Mouse (Mus musculus) limb, embryonic 11.5 days (tissue): ENCODE measurements around the gene Gm9758. TPM values are rescaled to one million over a fixed set of nuclear protein-coding genes. Genes with fewer than 3 reads are reported as not detected.
"Not testable (repeated sequence)": the region's sequence is repeated elsewhere in the genome, so short reads cannot be mapped to it uniquely, and the experiment has no call there.

Experiments used
- ATAC-seq: fragments of 200-750 bp; cut with Nextera tagmentation; 2 replicates; pipeline ENCODE4 v1.8.0; 2017; ENCODE audit warnings: low read depth; ENCODE audit not compliant: insufficient number of reproducible peaks, low FRiP score, low TSS enrichment
- DNase-seq: peaks from one replicate; pipeline ENCODE4 v3.0.0-alpha.2; 2015; ENCODE audit warnings: low spot score
- H3K27ac ChIP-seq: fragments of 300-500 bp; sonication (generic); replicated peaks from 2 replicates; pipeline ENCODE4 v1.5.1; 2014; ENCODE audit warnings: low read depth, mild to moderate bottlenecking, low read length
- H3K27me3 ChIP-seq: fragments of 300-500 bp; sonication (generic); 2 replicates; pipeline ENCODE4 v1.6.1; 2014; ENCODE audit warnings: mild to moderate bottlenecking, low read length, mixed read lengths; ENCODE audit not compliant: control insufficient read depth, insufficient read depth
- H3K36me3 ChIP-seq: fragments of 300-500 bp; sonication (generic); 2 replicates; pipeline ENCODE4 v1.6.1; 2014; ENCODE audit warnings: mild to moderate bottlenecking, low read length, moderate library complexity, mixed read lengths; ENCODE audit not compliant: control insufficient read depth, insufficient read depth
- H3K4me1 ChIP-seq: fragments of 300-500 bp; sonication (generic); 2 replicates; pipeline ENCODE4 v1.6.1; 2014; ENCODE audit warnings: low read length, mixed read lengths; ENCODE audit not compliant: control insufficient read depth, insufficient read depth
- H3K4me2 ChIP-seq: fragments of 300-500 bp; sonication (generic); 2 replicates; pipeline ENCODE4 v1.6.1; 2014; ENCODE audit warnings: low read depth, mild to moderate bottlenecking, moderate library complexity; ENCODE audit not compliant: severe bottlenecking
- H3K4me3 ChIP-seq: fragments of 300-500 bp; sonication (generic); 2 replicates; pipeline ENCODE4 v1.5.1; 2014; ENCODE audit warnings: low read depth, low read length
- H3K9ac ChIP-seq: fragments of 300-500 bp; sonication (generic); 2 replicates; pipeline ENCODE4 v1.6.1; 2014; ENCODE audit warnings: mild to moderate bottlenecking, low read length
- H3K9me3 ChIP-seq: fragments of 300-500 bp; sonication (generic); 2 replicates; pipeline ENCODE4 v1.6.1; 2016; ENCODE audit warnings: low read length; ENCODE audit not compliant: control insufficient read depth
- WGBS: fragments of 180-500 bp; shearing (Covaris S2); extraction: QIAGEN DNeasy Blood & Tissue Kit; methylation state at CpG from one replicate; pipeline ENCODE4 v1.1.7; 2014; 5-methylcytosine and 5-hydroxymethylcytosine counted together
- polyA plus RNA-seq: library from polyadenylated mRNA; unstranded; fragments of >200 nt; fragmentation: Nextera tagmentation; extraction: Ambion mirVana; gene quantifications from 2 replicates; pipeline ENCODE4 v1.2.1, GENCODE M21; 2014

Gm9758 gene
- polyA plus RNA-seq = not detected in 2 replicates

DNA sequence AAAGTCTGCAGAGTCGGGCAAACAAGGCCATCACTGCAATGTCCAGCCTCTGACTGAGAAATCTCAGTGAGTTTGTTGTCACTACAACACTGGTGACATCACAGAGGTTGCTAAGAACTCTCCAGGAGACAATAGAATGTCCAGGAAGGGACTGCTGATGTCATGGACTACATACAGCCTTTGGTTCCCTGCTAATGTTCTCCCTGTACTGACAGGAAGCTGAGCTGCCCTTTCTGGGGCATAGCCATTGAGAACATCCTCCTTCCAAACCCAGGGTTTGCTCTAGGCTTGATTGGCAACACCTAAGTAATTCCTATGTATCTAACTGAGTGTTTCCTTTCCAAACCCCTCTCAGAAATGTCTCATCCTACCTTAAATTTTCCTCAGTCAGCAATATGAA lies at the start of gene Gm9758:
Gene Gm9758, minus strand, starts transcription at position 101 of the 400 bp plus-strand sequence.
- DNase-seq, H3K36me3 ChIP-seq, H3K27me3 ChIP-seq, H3K4me3 ChIP-seq, H3K27ac ChIP-seq, H3K9ac ChIP-seq, ATAC-seq, H3K4me1 ChIP-seq, H3K9me3 ChIP-seq, H3K4me2 ChIP-seq: not testable (repeated sequence)
- 55% methylated on average over 1 of the region's 1 CpGs for WGBS

DNA sequence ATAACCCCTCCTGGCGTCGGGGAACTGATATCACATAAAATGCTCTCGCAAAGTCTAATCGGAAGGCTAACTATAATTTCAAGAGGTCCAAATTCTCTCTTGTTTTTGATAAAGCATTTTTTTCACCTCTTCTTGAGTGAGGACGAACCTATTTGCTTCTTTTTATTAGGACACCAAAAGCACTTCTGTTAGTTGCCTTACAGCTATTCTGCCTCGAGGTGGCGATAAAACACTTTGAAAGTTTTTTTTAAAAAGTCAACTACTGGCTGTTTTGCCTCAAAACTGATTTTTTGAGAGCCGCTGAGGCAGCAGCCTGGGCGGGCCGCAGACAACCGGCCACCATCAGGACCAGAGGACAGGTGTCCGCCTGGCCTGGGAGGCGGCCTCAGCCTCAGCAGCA lies 49.1 kb upstream of the Gm9758 start:
- not testable (repeated sequence) for H3K9me3 ChIP-seq, H3K4me1 ChIP-seq, ATAC-seq, H3K4me2 ChIP-seq, H3K27me3 ChIP-seq, H3K36me3 ChIP-seq, DNase-seq, H3K9ac ChIP-seq, H3K4me3 ChIP-seq, H3K27ac ChIP-seq
- 79% methylated on average over 13 of the region's 13 CpGs for WGBS

DNA sequence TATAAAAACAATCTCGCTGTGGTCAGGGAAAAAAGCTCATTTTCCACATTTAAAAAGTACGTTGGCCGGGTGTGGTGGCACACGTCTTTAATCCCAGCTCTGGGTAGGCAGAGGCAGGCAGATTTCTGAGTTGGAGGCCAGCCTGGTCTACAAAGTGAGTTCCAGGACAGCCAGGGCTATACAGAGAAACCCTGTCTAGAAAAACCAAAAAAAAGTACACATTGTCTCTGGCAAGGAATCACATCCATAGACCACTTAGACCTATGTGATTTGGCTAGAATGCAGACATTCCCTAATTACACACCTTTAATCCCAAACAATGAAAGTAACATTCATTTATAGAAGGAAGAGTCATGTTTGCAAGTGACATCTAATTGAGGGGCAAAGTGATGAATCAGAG lies 46.8 kb upstream of the Gm9758 start:
- H3K9me3 ChIP-seq, DNase-seq, H3K4me2 ChIP-seq, H3K27me3 ChIP-seq, H3K9ac ChIP-seq, H3K4me1 ChIP-seq, H3K36me3 ChIP-seq, H3K4me3 ChIP-seq, H3K27ac ChIP-seq: not testable (repeated sequence)
- 83% methylated on average over 4 of the region's 4 CpGs for WGBS
- ATAC-seq = 0 out of 2 replicates have a peak, but pooled peaks have one; percentile 62

DNA sequence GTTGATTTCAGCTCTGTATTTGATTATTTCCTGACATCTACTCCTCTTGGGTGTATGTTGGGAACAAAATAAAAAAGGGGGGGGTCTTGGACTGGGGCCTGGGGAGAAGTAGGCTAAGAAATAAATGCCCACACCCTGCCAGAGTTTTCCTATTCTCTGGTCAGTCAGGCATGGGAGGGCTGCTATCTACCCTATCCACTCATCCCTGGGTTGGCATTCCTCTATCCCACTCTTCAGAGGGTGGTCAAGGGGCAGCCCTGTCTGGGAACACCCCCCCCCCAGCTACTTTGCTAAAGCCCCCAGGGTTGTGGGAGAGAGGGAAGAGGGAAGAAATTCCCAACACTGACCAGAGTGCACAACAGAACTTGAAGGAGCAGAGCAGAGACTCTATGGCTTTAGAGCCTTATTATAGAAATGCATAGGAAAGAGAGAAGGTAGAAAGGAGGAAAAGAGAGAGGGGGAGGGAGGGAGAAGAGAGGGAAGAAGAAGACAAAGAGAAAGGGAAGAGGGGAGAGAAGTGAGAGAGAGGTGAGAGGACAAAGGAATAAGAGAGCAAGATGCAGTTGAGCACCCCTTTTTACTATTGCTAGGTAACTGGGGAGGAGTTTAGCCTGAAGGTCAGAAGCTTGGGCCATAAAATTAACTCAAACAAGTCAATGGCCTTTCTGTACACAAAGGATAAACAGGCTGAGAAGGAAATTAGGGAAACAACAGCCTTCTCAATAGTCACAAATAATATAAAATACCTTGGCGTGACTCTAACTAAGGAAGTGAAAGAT lies 41.4 kb upstream of the Gm9758 start:
- H3K4me2 ChIP-seq, ATAC-seq, DNase-seq, H3K27me3 ChIP-seq, H3K36me3 ChIP-seq, H3K9me3 ChIP-seq, H3K27ac ChIP-seq, H3K4me1 ChIP-seq, H3K9ac ChIP-seq, H3K4me3 ChIP-seq: not testable (repeated sequence)
- WGBS = 88% methylated on average over 1 of the region's 1 CpGs

DNA sequence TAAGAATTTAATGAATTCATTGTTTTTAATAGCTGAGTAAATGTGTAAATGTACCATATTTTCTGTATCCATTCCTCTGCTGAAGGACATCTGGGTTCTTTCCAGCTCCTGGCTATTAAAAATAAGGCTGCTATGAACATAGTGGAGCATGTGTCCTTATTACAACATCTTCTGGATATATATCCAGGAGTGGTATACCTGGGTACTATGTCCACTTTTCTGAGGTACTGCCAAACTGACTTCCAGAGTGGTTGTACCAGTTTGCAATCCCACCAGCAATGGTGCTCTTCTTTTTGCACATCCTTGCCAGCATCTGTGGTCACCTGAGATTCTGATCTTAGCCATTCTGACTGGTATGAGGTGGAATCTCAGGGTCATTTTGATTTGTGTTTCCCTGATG lies 38.9 kb upstream of the Gm9758 start:
- H3K9ac ChIP-seq, DNase-seq, ATAC-seq, H3K4me1 ChIP-seq, H3K27me3 ChIP-seq, H3K4me3 ChIP-seq, H3K4me2 ChIP-seq, H3K9me3 ChIP-seq, H3K27ac ChIP-seq, H3K36me3 ChIP-seq: not testable (repeated sequence)

DNA sequence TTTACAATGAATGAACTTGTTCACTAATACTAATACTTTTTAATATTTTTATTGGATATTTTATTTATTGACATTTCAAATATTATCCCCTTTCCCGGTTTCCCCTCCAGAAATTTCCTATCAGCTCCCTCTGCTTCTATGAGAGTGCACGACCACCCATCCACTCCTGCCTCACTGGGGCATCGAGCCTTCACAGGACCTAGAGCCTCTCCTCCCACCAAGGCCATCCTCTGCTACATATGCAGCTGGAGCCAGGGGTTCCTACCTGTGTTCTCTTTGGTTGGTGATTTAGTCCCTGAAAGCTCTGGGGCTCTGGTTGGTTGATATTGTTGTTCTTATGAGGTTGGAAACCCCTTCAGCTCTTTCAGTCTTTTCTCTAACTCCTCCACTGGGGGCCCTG lies 38.0 kb upstream of the Gm9758 start:
- H3K27ac ChIP-seq, H3K27me3 ChIP-seq, H3K36me3 ChIP-seq, H3K4me3 ChIP-seq, H3K4me1 ChIP-seq, H3K9ac ChIP-seq, ATAC-seq, H3K9me3 ChIP-seq, DNase-seq, H3K4me2 ChIP-seq: not testable (repeated sequence)
- 72% methylated on average over 3 of the region's 3 CpGs for WGBS

DNA sequence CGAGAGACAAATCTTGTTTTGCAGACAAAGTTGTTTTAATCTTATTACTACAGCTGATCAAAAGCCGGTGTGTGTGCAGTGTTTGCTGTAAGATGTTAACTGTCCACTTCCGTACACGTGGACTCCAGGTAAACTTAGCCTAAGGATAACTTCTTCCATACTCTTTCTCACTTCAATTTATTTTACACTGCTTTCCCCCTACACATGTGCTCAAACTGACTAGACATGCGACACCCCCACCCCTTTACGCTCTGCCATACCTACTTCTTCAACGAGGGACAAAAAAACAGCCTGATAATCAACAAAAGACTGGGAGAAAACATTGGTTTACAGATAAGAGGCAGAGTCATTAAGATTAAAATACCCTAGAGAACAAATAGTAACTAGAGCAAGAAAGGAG lies 37.1 kb upstream of the Gm9758 start:
- ATAC-seq = peak; percentile 65; the same call in 1 of the 2 replicates
- H3K36me3 ChIP-seq, H3K4me1 ChIP-seq, H3K27me3 ChIP-seq, H3K9me3 ChIP-seq, H3K27ac ChIP-seq, DNase-seq, H3K9ac ChIP-seq, H3K4me3 ChIP-seq, H3K4me2 ChIP-seq: not testable (repeated sequence)
- 73% methylated on average over 7 of the region's 7 CpGs for whole genome bisulfite sequencing

DNA sequence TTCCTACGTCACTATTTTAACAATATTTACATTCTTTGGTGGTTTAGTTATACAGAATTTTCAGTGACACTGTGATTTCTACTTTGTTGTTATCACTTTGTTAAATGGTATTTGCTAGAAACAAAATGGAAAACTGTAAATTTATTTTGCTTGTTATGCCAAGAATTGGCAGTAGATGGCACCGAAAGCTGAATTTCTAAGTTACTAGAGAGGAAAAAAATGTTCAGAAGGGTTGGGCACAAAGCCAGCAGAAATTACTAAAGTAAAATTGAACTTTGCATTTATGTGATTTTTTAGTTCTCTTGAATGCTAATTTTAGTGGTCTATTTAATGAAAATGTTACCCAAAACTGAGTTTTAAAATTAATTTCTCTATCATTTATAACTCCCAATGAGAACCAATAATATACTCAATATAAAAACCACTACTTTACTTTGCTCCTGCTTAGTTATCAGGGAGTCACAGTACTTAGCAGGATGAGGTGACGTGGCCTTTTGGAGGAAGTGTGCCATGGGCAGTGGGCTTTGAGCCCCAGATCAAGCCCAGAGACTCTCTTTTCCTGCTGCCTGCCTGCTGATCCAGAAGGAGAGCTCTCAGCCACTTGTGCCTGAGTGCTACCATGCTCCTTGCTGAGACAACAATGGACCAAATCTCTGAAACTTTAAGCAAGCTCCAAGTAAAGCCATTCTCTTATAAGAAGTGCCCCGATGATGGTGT lies 32.9 kb upstream of the Gm9758 start:
- not testable (repeated sequence) for H3K4me3 ChIP-seq, H3K9me3 ChIP-seq, H3K9ac ChIP-seq, H3K36me3 ChIP-seq, H3K4me1 ChIP-seq, H3K4me2 ChIP-seq, DNase-seq, H3K27ac ChIP-seq, H3K27me3 ChIP-seq, ATAC-seq
- 65% methylated on average over 4 of the region's 4 CpGs for WGBS
